Mouse (Mus musculus) lung, postnatal 10 days (tissue): ENCODE results near the gene Zfp827.

Experiments used
- DNase-seq: peaks from one replicate; pipeline ENCODE4 v3.0.0; 2021

Gene Zfp827

DNA sequence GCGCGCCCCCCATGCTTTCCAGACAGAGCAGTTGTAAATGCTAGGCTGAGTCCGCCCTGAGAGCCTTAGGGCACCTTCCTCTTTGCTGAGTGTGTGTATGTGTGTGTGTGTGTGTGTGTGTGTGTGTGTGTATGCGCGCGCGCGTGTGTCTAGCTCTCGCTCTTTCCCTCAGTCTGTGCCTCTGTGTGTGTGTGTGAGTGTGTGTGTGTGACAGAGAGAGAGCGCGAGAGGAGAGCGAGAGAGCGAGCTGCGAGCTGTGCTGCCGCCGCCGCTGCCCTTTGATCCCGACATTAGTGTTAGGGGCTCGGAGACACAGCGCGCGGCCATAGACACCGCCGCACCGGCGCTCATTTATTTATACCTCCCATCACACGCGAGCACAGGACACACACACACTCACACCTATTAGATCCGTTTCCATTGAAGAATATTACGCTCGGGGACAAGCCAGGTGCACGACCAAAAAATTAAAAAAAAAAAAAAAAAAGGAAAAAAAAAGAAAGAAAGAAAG, at the start of gene Zfp827:
Gene Zfp827, plus strand, starts transcription at position 461 of the 511 bp plus-strand sequence.
- DNase-seq = peak; percentile 87

DNA sequence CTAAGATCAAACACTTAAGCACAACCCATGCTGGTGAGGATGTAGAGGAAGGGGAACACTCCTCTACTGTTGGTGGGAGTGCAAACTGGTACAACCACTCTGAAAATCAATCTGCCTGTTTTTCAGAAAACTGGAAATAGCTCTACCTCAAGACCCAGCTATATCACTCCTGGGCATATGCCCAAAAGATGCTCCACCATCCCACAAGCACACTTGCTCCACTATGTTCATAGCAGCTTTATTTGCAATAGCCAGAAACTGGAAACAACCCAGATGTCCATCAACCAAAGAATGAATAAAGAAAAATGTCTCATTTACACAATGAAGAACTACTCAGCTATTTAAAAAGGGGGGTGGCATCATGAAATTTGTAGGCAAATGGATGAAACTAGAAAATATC, 23.9 kb upstream of the Zfp827 start:
- DNase-seq = no peak

DNA sequence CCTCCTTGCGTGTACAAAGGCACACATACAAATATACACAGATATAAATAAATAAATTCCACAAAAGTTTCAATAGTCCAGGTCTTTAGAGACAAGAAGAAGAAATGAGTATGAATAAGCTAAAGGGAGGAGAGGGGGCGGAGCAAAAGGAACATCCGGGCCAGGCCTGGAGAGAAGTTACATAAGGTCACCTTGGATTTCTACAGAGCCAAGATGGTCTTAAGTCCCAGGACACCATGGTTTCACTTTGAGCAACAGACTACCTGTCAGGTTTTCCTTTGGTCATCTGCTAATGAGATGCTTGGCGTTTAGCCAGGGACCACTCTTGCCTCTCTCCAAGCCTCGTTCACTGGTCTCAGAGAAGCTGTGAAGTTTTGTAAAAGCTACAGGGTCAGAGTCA, 13.2 kb upstream of the Zfp827 start:
- no peak for DNase-seq

DNA sequence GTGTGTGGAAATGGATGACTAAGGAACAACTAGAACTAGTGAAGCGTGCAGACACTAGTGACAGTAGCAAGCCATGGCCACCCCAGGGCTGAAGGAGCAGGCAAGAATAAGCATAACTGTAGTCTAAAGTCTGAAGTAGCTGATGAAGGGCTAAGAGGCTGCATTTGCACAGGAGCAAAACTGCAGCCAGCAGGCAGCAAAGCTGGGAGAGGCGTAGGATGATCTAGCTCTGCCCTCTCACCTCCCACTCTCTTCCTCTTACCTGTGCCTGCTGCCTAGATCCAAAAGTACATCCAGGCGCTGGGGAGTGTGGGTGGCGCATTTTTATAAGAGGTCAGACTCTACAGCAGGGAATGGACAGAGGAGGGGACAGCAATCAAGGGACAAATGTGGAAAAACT, 12.2 kb upstream of the Zfp827 start:
- DNase-seq = no peak

DNA sequence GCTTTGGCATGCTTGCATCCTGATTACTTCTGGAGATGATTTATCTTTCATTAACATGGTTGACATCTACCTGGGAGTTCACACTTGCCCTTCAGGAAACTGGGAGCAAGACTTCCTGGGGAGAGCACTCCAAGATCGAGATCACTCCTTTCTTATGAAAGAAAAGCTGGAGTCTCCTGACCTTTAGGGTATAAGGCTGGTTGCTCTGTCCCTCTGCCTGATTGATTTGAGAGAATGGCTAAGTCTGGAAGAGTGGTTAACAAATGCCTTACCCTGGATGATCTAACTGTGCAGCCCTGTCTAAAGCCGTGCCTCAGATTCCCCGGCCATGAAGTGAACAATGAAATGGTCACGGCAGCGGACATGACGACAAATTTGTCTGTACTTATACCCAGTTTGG, 11.7 kb upstream of the Zfp827 start:
- DNase-seq = no peak

DNA sequence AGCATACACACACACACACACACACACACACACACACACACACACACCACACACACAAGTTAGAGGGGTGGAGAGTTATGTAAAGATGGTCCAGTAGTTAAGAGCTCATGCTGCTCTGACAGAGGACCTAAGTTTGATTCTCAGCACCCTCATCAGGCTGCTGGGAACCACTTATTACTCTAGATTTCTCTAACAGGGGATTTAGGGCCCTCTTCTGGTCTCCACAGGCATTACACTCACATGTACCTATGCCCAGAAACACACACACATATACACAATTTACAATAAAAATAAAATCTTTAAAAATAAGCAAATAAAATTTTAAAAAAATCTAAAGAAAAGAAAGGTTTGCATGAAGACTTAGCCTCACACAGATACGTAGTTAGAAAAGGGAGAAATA, 4.3 kb upstream of the Zfp827 start:
- no peak for DNase-seq

DNA sequence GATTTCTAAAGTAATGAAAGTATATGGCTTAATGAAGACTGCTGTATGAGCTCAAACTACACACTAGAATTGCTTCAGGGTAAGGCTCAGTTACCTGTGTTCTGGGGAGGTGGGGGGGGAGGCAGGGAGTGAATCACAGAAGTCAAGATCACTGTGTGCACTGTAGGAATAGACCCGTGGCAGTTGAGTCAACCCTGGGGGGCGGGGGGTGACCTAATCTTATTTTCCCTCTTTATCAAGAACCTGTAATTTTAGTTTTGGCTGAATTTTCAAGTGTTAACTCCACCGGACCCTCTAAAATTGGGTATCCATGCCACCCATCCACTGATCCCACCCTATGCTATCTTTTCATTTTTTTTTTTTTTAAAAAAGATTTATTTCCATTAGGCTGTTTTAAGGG, 918 bp upstream of the Zfp827 start:
- DNase-seq = no peak

DNA sequence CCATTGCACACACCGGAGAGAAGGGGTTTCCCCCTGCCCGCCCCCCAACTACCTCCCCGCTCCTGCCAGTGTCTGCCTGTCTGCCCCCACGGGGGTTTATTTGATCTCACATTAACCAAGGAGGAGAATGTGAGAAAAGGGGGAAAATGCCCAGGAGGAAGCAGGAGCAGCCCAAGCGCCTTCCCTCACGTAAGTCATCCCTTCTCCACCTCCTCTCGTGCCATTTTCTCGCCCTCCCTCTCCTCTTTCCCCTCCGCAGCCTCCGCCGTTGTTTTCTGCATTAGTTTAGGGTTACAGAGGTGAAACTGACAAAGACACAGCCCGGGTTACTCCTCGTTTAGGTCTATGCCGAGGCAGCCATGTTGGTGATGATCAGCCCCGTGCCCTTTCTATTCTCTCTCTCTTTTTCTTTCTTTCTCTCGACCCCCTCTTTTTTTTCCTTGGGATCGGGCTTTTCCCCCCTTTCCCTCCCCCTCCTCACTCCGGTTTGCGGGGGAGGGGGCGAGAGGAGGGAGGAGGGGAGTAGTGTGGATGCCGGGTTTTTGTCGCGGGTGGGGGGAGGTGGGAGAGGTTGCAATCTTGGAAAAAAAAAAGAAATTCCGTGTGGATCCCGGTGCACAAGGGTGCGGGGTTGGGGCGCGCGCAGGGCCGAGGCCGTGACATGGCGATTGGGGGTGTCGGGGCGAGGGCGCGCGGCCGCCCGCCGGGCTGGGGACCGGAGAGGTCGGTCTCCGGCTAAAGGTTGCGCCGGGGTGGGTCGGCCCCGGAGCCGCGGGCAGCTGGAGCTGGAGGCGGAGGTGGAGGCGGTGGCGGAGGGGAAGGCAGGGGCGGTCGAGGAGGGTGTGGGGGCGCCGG, 531 bp downstream of the Zfp827 start:
- no peak for DNase-seq

DNA sequence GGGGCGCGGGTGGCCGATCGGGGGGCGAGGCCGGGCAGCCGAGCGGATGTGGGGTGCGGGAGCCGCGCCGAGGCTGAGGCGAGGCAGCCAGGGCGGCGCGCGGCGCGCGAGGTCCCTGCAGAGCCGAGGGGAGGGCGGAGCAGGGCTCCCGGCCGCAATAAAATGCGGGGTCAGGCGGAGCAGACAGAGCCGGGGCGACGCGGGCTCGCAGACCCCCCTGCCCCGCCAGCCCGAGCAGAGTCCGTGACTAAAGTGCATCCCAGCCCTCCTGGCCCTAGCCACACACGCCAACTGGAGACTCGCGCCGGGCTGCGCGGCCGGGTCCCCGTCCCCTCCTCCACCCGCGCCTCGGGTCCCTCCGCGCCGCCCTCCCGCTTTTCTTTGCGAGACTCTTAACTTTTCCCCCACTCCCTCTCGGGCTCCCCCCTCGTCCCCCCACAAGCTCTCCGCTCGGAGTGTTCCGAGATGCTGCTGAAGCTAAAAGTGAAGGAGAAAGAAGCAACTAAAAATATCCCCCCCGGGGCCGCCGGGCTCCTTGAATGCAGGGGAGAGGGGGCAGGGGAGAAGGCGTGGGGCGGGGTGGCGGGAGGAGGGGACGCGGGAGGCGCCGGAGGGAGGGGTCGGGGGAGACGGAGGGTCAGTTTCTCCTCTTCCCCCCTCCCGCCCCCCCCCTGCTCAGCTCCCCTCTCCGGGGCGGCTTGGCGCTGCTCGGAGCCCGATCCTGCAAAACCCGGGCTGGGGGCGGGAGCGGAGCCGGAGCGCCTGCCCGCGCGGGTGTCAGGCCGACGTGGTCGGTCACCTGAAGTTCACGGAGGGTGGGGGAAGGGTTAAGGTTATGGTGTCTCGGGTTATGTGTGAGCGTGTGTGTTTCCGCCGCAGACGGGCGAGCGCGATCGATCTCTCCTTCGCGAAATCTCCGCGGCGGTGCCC, 1.4 kb downstream of the Zfp827 start:
- peak; percentile 83 for DNase-seq

DNA sequence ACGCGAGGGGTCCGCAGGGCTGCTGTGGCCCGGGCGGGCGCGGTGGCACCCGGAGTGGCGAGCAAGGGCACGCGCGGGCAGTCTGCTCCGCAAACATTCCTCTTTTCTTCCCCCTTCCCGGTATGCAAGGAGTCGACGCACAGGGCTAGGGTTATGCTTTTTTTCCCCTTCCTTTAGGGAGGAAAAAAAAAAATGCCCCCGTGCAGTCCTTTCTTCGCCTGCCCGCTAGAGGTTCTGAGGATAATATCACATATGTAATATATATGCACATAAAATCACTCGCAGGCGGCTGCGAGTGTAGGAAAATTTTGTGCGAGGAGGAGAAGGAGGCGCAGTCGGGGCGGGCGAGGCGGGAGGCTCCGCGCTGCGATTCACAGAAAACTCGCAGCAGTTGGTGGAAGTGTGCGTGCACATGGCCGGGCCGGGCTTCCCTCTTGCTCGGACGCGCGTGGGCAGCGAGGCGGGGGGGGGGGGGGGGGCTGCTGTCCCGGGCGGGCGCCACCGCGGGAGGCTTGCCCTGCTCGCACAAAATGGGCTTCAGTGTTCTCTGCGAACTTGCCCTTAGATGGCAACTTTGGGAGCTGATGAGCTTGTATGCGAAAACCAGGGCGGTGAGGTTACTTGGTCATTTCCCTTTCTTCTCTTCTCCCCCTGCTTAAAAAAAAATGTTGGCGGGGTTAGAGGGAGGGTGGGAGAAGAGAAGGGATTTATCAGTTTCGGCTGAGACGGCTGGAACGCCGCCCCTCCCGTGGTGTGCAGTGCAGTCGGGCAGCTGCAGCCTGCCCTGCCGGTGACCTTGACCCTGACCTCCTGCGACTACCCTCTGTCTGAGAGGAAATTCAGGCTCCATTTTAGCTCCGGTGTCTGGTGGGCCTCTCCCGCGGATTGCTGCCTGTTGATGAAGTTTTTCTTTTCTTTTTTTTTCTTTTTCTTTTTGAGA, 2.4 kb downstream of the Zfp827 start:
- peak; percentile 68 for DNase-seq

DNA sequence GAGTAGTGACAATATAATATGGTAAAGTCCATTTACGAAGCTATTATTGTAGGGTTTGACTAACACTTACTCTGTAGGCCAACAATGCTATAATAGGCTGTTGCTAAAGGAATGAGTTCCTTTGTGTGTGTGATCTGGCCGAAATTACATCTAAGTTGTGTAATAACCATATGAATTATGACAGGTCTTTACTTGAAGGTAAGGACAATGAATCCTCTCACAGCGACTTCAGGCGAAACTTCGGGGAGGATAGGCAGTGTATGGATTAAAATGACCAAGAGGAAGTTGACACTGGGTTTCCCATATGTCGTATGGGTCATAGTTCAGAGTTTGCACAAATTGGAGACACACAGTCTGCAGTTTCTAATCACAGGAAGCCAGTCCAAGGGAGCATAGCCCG, 9.3 kb downstream of the Zfp827 start:
- DNase-seq = no peak

DNA sequence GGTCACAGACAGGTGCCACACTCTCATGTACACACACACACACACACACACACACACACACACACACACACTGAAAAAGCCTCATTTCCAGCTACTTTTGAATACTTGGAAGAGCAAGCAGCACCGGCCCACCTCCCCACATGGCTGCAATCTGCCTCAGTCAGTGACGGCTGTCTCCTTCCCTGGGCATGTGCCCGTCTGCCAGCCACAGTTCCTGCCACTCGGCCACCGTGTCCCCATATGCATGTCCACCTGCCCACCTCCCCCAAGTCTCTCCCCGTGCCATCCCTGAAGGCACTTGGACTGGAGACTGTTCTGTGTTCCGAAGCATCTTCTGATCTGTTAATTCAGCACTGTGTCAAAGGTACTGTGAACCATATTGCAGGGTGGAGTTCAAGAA, 9.8 kb downstream of the Zfp827 start:
- DNase-seq = no peak

DNA sequence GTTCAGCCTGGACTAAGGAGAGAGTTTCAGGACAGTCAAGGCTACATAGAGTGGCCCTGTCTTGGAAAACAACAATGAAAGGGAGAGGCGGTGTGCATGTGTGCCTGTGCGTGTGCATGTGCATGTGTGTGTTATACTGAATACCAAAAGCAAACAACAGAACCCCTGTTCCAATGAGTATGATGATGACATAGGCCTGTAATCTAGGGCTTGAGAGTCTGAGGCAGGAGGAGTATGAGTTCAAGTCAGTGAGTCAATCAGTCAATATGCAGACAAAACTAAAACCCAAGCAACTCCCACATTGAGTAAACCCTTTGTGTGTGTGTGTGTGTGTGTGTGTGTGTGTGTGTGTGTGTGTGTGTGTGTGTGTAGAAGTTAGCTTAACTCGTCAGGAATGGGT, 13.2 kb downstream of the Zfp827 start:
- no peak for DNase-seq

DNA sequence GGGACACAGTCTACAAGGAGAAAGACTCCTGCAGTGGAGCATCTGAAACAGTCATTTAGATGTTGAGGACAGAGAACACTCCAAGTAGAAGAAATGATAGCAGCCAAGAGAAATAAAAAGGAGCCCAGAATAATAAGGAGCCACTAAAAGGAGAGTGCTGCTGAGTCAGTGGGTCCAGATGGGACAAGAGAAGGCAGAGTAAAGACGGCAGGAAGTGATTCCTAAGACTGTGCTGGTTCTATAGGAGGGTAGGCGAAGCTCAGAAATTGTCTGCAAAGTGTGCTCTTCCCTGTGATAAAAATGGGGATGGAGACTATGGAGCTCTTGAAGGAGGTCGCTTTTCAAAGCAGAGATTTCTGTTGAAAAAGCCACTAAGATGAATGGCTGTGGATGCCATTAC, 14.0 kb downstream of the Zfp827 start:
- no peak for DNase-seq

DNA sequence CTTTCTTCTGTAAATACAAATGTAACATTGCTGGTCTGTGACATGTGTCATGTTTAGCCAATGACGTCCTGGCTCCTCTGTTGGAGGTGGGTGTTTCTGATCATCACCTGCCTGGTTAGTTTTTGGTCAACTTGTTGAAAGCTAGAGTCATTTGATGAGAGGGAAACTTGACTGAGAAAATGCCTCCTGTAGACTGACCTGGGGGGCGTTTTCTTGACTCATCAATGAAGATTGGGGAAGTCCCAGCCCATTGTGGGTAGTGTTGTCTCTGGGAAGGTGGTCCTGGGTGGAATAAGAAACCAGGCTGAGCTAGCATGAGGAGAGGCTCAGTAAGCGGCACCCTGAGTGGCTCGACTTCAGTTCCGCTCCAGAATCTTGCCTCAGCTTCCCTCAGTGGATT, 16.4 kb downstream of the Zfp827 start:
- no peak for DNase-seq

DNA sequence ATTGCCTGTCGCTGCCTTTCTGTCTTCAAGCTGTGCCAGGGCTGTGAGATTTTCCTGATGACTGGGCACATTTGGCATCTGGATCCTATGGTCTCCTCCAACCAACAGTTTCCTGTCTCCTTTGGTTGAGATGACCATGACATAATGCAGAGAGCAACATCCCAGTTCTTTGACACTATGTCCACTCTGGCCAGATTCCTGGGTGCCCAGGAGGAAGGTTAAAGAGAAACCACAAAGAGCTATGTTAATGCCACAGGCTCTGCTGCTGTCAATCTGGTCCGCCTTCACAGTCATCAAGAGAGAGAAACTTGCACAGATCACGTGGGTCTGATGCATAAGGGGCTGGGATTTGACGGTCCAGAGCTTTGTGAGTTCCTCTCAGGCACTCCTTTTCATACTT, 18.4 kb downstream of the Zfp827 start:
- DNase-seq = no peak

DNA sequence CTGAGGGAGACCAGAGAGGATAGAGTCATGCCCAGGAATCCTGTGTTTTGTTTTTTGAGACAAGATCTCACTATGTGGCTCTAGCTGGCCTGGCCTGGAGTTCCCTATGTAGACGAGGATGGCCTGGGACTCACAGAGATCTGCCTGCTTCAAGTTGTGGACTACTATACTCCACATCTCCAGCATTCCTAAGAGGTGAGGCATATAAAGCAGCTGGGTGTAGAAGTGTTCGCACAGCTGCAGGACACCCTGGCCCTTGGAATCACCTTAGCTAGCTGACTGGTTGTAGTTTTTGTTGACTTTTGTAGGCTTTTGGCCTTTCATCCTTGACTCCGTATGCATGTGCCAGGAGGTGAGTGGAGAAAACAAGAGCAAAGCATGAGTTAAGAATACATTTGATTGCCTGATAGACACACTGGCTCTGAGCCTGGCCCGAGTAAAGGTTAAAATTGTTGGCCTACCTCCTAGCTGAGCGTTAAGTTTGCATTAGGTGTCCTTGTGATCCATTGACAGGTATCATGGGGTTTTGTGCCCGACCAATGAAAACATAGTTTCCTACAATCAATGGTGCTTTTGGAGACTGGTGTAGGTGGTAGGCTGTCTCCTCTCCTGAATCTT, 20.3 kb downstream of the Zfp827 start:
- no peak for DNase-seq

DNA sequence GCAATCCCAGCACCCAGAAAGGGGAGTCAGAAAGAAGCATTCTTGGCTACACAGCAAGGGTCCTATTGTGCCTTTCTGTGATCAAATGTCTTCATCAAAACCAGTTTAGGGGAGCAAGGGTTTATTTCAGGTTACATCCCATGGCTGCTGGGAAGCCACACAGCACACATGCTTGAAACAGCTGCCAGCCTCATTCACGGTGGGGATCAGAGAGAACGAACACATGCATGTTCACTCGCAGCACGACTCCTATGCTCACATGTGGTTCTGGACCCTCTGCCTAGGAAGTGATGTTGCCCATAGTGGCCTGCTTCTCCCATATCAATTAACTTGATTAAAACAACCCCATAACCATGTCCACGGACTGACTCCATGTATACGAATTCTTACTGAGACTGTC, 26.0 kb downstream of the Zfp827 start:
- DNase-seq = no peak

DNA sequence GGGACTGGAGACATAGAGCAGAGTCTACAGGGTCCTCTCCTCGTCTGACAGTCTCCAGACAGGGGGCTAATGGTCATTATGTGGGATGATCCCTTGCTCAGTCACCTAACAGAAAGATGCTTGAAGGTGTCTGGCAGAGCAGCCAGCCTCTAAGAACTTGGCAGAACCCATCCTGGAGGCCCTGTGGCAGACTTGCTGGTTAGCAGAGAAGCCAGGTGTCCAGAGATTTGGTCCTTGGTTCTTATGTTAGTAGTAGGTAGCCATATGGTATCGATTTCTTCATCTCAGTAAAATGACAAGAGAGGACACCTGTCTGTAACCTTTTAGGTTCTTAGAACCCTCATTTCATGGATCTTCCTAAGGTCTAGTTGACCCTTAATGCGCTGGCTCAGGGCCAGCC, 28.9 kb downstream of the Zfp827 start:
- DNase-seq = no peak

DNA sequence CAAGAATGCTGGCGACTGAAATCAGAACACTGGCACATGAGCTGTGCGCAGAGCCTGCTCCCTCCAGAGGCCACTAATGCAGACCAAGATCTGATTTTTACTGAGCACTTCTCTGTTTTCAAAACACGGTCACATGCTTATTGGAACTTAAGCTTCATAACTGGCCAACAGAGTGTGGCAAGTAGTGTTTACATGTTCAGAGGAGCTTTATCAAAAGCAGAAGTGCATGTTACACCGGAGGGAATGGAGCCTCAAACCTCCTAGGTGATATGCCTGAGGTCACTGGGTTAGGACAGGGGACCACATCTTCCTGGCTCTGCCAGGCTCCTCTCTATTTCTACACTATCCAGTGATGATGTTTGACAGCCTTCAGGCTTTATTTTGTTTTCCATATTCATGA, 31.1 kb downstream of the Zfp827 start:
- DNase-seq = no peak

DNA sequence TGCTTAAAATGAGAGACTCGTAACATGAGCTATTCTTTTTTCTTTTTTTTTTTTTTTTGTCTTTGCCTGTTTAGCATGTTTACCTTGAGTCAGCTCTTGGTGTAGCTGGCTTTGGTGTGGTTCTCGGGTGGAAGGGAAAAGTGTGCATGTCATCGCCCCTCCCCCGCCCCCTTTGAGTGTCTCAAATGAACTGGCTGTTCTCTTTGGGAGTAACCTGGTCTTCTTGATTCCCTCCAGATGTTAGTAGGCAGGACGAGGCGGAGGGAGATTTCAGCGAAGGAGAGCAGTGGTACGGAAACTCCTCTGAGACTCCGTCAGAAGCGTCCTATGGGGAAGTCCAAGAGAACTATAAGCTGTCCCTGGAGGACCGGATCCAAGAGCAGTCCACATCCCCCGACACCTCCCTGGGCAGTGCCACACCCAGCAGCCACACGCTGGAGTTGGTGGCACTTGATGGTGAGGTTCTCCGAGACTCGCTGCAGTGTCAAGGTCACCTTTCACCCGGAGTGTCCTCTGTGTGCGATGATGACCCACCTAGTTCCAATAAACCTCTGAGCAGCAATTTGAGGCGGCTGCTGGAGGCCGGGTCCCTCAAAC, 31.9 kb downstream of the Zfp827 start:
- no peak for DNase-seq

DNA sequence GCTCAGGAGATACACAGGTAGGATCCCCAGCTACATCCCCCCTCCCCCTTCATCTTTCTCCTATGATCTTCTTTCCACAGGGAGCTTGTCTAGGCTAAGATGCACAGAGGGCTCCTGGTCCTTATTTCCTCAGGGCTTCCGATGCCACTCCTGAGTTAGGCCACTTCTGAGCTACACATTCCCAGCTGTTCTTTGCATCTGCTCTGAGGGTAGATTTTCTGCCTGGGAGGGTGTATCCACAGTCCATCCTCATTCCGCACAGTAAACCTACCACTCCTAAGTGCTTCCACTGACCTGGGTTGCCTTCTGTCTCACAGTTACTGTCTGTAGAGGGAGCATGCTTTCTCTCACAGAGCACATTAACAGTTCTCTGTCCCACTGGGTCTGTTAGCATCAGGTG, 37.7 kb downstream of the Zfp827 start:
- no peak for DNase-seq
